ENCODE assay signal across 8 mouse cellular contexts in the genomic region with DNA sequence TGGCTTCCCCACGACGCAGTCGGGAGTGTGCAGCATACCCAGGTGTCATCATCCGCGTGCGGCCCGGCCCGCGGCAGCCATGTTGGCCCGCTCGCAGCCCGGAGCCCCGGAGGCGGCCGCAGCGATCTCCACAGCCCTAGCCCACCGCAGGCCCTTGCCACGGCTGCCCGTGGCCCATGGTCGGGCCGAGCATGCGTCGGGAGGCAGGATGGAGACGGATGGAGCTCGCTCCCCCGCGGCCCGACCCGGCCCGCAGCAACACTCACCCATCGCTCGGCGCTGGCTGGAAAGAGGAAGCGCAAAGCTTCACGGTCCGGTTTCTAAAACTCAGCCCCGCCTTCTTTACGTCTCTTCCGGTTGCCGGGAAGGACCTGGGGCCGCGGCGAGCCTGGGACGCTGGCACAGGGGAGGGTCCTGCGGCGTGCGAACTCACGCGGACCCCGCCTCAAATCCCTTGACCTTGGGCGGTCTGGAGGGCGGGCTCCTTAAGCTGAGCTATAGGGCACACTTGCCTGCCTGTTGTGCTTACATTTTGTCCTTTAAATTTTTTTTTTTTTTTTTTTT. TPM values are rescaled to one million over a fixed set of nuclear protein-coding genes. Genes with fewer than 3 reads are reported as not detected.
DNase-seq lines count a peak whose midpoint lies in the region; ATAC-seq and TF ChIP-seq lines count a peak whose summit lies in the region.

A gene (minus strand): TSS at position 452 of the 564 bp plus-strand sequence.

- peak within 1 kb of the TSS; percentile 69 for H3K4me3 ChIP-seq in embryonic facial prominence, embryonic 13.5 days
- peak within 1 kb of the TSS; percentile 66 for H3K4me3 ChIP-seq in heart, adult 2 months
- peak within 1 kb of the TSS; percentile 69 for H3K4me3 ChIP-seq in limb, embryonic 15.5 days

- no peaks in the 10 kb centered on the region for H3K79me2 ChIP-seq in heart, adult 2 months (replicated peaks; ENCODE audit: control insufficient read depth, insufficient read depth, low read length)

- DNase-seq in 3T3-L1 (ENCODE audit: low read depth, low spot score), result peak; percentile 86
- DNase-seq in adrenal gland, postnatal 36 days, result peak; percentile 88 to 92
- DNase-seq in heart, adult 2 months, result peak; percentile 90 to 92
- peak; percentile 86 to 88 for DNase-seq in kidney, adult 8-10 months
- peak; percentile 48 to 74 for DNase-seq in monocyte, adult 2 months (ENCODE audit: low read depth in 1 of 2, low spot score in 2 of 2)
- DNase-seq in spleen, postnatal 36 days (ENCODE audit: low spot score in 2 of 2), result peak; percentile 86 to 88

- H3K4me2 ChIP-seq in embryonic facial prominence, embryonic 13.5 days, result peak within 1 kb of the TSS; percentile 79
- H3K4me2 ChIP-seq in limb, embryonic 15.5 days, result peak within 1 kb of the TSS; percentile 70

- peaks cover 59% of the 10 kb centered on the region for H3K36me3 ChIP-seq in embryonic facial prominence, embryonic 13.5 days
- peaks cover 7% of the 10 kb centered on the region for H3K36me3 ChIP-seq in heart, adult 2 months (ENCODE audit: control insufficient read depth, insufficient read depth, low read length)
- peaks cover 44% of the 10 kb centered on the region for H3K36me3 ChIP-seq in limb, embryonic 15.5 days

- H3K27me3 ChIP-seq in embryonic facial prominence, embryonic 13.5 days, result no peaks in the 10 kb centered on the region
- no peaks in the 10 kb centered on the region for H3K27me3 ChIP-seq in heart, adult 2 months (ENCODE audit: control insufficient read depth, insufficient read depth, low read length)
- H3K27me3 ChIP-seq in limb, embryonic 15.5 days, result no peaks in the 10 kb centered on the region

- intact Hi-C loops in heart, adult 2 months (cut with DNase I), result loop anchor here (2.0 kb wide), 3 partner anchors 19 to 35 kb away; a partner anchor contains a TSS

- TF ChIP-seq EP300 in heart, adult 2 months (IDR thresholded peaks at IDR 0.05; ENCODE audit: insufficient read depth, low read depth, low read length), result peak; percentile 32; the same call in 1 of the 2 replicates

- H3K27ac ChIP-seq in embryonic facial prominence, embryonic 13.5 days, result peak within 1 kb of the TSS; percentile 92
- H3K27ac ChIP-seq in heart, adult 2 months, result peak within 1 kb of the TSS; percentile 78
- peak within 1 kb of the TSS; percentile 95 for H3K27ac ChIP-seq in limb, embryonic 15.5 days

- peak; percentile 96 for TF ChIP-seq POLR2A in heart, adult 2 months (IDR thresholded peaks at IDR 0.05; ENCODE audit: insufficient read depth, low read depth, low read length)

- WGBS in embryonic facial prominence, embryonic 13.5 days, result under 1% methylated on average over 52 of the region's 52 CpGs
- WGBS in heart, adult 2 months, result under 1% methylated on average over 52 of the region's 52 CpGs
- WGBS in limb, embryonic 15.5 days, result 0% methylated on average over 52 of the region's 52 CpGs

- TF ChIP-seq CTCF in heart, adult 2 months (IDR thresholded peaks at IDR 0.05), result no peak

- H3K9me3 ChIP-seq in embryonic facial prominence, embryonic 13.5 days, result no peaks in the 10 kb centered on the region
- H3K9me3 ChIP-seq in limb, embryonic 15.5 days, result no peaks in the 10 kb centered on the region

- peak within 1 kb of the TSS; percentile 100 for H3K9ac ChIP-seq in embryonic facial prominence, embryonic 13.5 days
- H3K9ac ChIP-seq in heart, adult 2 months (ENCODE audit: low read depth, low read length), result peak within 1 kb of the TSS; percentile 94
- H3K9ac ChIP-seq in limb, embryonic 15.5 days, result peak within 1 kb of the TSS; percentile 95

- peaks cover 21% of the 10 kb centered on the region for H3K4me1 ChIP-seq in embryonic facial prominence, embryonic 13.5 days
- peaks cover 3% of the 10 kb centered on the region; the same call in 1 of the 2 replicates for H3K4me1 ChIP-seq in heart, adult 2 months (ENCODE audit: control insufficient read depth, insufficient read depth, low read length)
- H3K4me1 ChIP-seq in limb, embryonic 15.5 days, result peaks cover 25% of the 10 kb centered on the region

- ATAC-seq in embryonic facial prominence, embryonic 13.5 days (ENCODE audit: insufficient number of reproducible peaks, insufficient read depth, low FRiP score, low TSS enrichment, low read depth), result peak; percentile 85
- peak; percentile 90 for ATAC-seq in limb, embryonic 15.5 days (ENCODE audit: insufficient number of reproducible peaks, low FRiP score, low TSS enrichment, low read depth)

RNA-seq across cellular contexts. Expression of the gene that starts here (rescaled TPM):
- total RNA-seq in adrenal gland, postnatal 36 days (2021), result 1,000 to 10,000 TPM; 1,017 to 1,149 TPM
- 1,074 and 1,114 TPM in 2 replicates for polyA plus RNA-seq in embryonic facial prominence, embryonic 13.5 days (2015; fragmentation: Nextera tagmentation; extraction: Ambion mirVana)
- 100 to 1,000 TPM; 553 to 608 TPM for total RNA-seq in heart, adult 2 months (2021)
- 315 and 381 TPM in 2 replicates for polyA plus RNA-seq in heart, adult 2 months (2012; rRNA removed)
- 803 and 994 TPM in 2 replicates for polyA plus RNA-seq in limb, embryonic 15.5 days (2015; fragmentation: Nextera tagmentation; extraction: Ambion mirVana)

Comparison
In these comparisons a context has a peak if more than half of its experiments do, and no peak if none do; other contexts are left out.
1. Peak in every context shown above with its lines: DNase-seq, ATAC-seq, H3K4me3 ChIP-seq and H3K27ac ChIP-seq.